Mouse (Mus musculus): ENCODE measurements around the gene 1700109H08Rik. TPM values are rescaled to one million over a fixed set of nuclear protein-coding genes. Genes with fewer than 3 reads are reported as not detected.

Gene 1700109H08Rik
- polyA plus RNA-seq, 1 experiment from 2014 or later = 3.0 TPM

- H3K27me3 ChIP-seq (ENCODE audit: control insufficient read depth, insufficient read depth, low read length) = no peaks in the 10 kb centered on the region
- H3K9me3 ChIP-seq (ENCODE audit: control insufficient read depth, low read length) = no peaks in the 10 kb centered on the region
- 75% methylated on average over 6 of the region's 6 CpGs for WGBS
- H3K4me2 ChIP-seq (ENCODE audit: low read depth) = no peak overlapping the region
- DNase-seq (ENCODE audit: low spot score) = no peak
- no peak overlapping the region for H3K9ac ChIP-seq (ENCODE audit: low read length)
- no peaks in the 10 kb centered on the region for H3K36me3 ChIP-seq (ENCODE audit: control insufficient read depth, insufficient read depth, low read length)
- no peak overlapping the region for H3K4me3 ChIP-seq (ENCODE audit: low read depth, low read length)
- no peak for ATAC-seq (ENCODE audit: insufficient read depth, low FRiP score, low TSS enrichment)
- no peak overlapping the region for H3K27ac ChIP-seq (ENCODE audit: low read depth, low read length)
- peaks cover 9% of the 10 kb centered on the region; the same call in 1 of the 2 replicates for H3K4me1 ChIP-seq (ENCODE audit: control insufficient read depth, insufficient read depth, low read length)
These were observed 29.5 kb upstream of the 1700109H08Rik start for GRCm38 (mm10) chr5:3541871-3542270.

- peak within 1 kb of the TSS; percentile 68 for H3K4me3 ChIP-seq (ENCODE audit: low read depth, low read length)
- ATAC-seq (ENCODE audit: insufficient read depth, low FRiP score, low TSS enrichment) = peak; percentile 96
- WGBS = 1% methylated on average over 79 of the region's 80 CpGs
These were observed 27.5 kb upstream of the 1700109H08Rik start, which contains the start of gene Fam133b for GRCm38 (mm10) chr5:3543629-3544479. TSS of gene Fam133b (plus strand) at chr5:3543833.

GRCm38 (mm10) chr5:3544480-3544769, 26.9 kb upstream of the 1700109H08Rik start:
- no peak for DNase-seq (ENCODE audit: low spot score)
- Histone ChIP-seq H3K9ac (ENCODE audit: low read length) (peak overlapping the region; percentile 75), H3K36me3 (ENCODE audit: control insufficient read depth, insufficient read depth, low read length) (no peaks in the 10 kb centered on the region), H3K9me3 (ENCODE audit: control insufficient read depth, low read length) (no peaks in the 10 kb centered on the region), H3K4me1 (ENCODE audit: control insufficient read depth, insufficient read depth, low read length) (peaks cover 9% of the 10 kb centered on the region; the same call in 1 of the 2 replicates), H3K4me2 (ENCODE audit: low read depth) (peak overlapping the region; percentile 69), H3K27me3 (ENCODE audit: control insufficient read depth, insufficient read depth, low read length) (no peaks in the 10 kb centered on the region), H3K4me3 (ENCODE audit: low read depth, low read length) (peak overlapping the region; percentile 68), H3K27ac (ENCODE audit: low read depth, low read length) (no peak overlapping the region)
- 9% methylated on average over 7 of the region's 7 CpGs for WGBS
- peak; percentile 29; the same call in 1 of the 2 replicates for ATAC-seq (ENCODE audit: insufficient read depth, low FRiP score, low TSS enrichment)

More at GRCm38 (mm10) chr5:3543629-3544479, 27.5 kb upstream of the 1700109H08Rik start, which contains the start of gene Fam133b:
- H3K27ac ChIP-seq (ENCODE audit: low read depth, low read length) = peak within 1 kb of the TSS; percentile 63
- peak within 1 kb of the TSS; percentile 69 for H3K4me2 ChIP-seq (ENCODE audit: low read depth)
- peaks cover 9% of the 10 kb centered on the region; the same call in 1 of the 2 replicates for H3K4me1 ChIP-seq (ENCODE audit: control insufficient read depth, insufficient read depth, low read length)
- no peaks in the 10 kb centered on the region for H3K9me3 ChIP-seq (ENCODE audit: control insufficient read depth, low read length)
- H3K9ac ChIP-seq (ENCODE audit: low read length) = peak within 1 kb of the TSS; percentile 75
- no peaks in the 10 kb centered on the region for H3K27me3 ChIP-seq (ENCODE audit: control insufficient read depth, insufficient read depth, low read length)
- H3K36me3 ChIP-seq (ENCODE audit: control insufficient read depth, insufficient read depth, low read length) = no peaks in the 10 kb centered on the region
- DNase-seq (ENCODE audit: low spot score) = peak; percentile 96

- H3K4me2 ChIP-seq (ENCODE audit: low read depth) = no peak overlapping the region
- no peak overlapping the region for H3K4me3 ChIP-seq (ENCODE audit: low read depth, low read length)
- H3K36me3 ChIP-seq (ENCODE audit: control insufficient read depth, insufficient read depth, low read length) = no peaks in the 10 kb centered on the region
- no peak overlapping the region for H3K9ac ChIP-seq (ENCODE audit: low read length)
- peaks cover 9% of the 10 kb centered on the region; the same call in 1 of the 2 replicates for H3K4me1 ChIP-seq (ENCODE audit: control insufficient read depth, insufficient read depth, low read length)
- no peaks in the 10 kb centered on the region for H3K9me3 ChIP-seq (ENCODE audit: control insufficient read depth, low read length)
- DNase-seq (ENCODE audit: low spot score) (no peak), ATAC-seq (ENCODE audit: insufficient read depth, low FRiP score, low TSS enrichment) (no peak)
- no peaks in the 10 kb centered on the region for H3K27me3 ChIP-seq (ENCODE audit: control insufficient read depth, insufficient read depth, low read length)
- WGBS = 96% methylated on average over 1 of the region's 1 CpGs
- no peak overlapping the region for H3K27ac ChIP-seq (ENCODE audit: low read depth, low read length)
These were observed 25.1 kb upstream of the 1700109H08Rik start for GRCm38 (mm10) chr5:3546226-3546625.

- WGBS = 95% methylated on average over 1 of the region's 1 CpGs
- no peak overlapping the region for H3K9ac ChIP-seq (ENCODE audit: low read length)
- DNase-seq (ENCODE audit: low spot score) = no peak
- peaks cover 6% of the 10 kb centered on the region for H3K36me3 ChIP-seq (ENCODE audit: control insufficient read depth, insufficient read depth, low read length)
- no peak overlapping the region for H3K27ac ChIP-seq (ENCODE audit: low read depth, low read length)
- H3K4me3 ChIP-seq (ENCODE audit: low read depth, low read length) = no peak overlapping the region
- H3K27me3 ChIP-seq (ENCODE audit: control insufficient read depth, insufficient read depth, low read length) = no peaks in the 10 kb centered on the region
- no peaks in the 10 kb centered on the region for H3K4me1 ChIP-seq (ENCODE audit: control insufficient read depth, insufficient read depth, low read length)
- H3K4me2 ChIP-seq (ENCODE audit: low read depth) = no peak overlapping the region
- ATAC-seq (ENCODE audit: insufficient read depth, low FRiP score, low TSS enrichment) = no peak
- H3K9me3 ChIP-seq (ENCODE audit: control insufficient read depth, low read length) = no peaks in the 10 kb centered on the region
These were observed 19.9 kb upstream of the 1700109H08Rik start for GRCm38 (mm10) chr5:3551481-3551880.

GRCm38 (mm10) chr5:3554198-3554597, 17.2 kb upstream of the 1700109H08Rik start:
- no peak overlapping the region for H3K9ac ChIP-seq (ENCODE audit: low read length)
- 91% methylated on average over 2 of the region's 2 CpGs for WGBS

GRCm38 (mm10) chr5:3574825-3575224, 3.5 kb downstream of the 1700109H08Rik start:
- Histone ChIP-seq H3K9me3 (ENCODE audit: control insufficient read depth, low read length) (no peaks in the 10 kb centered on the region), H3K27ac (ENCODE audit: low read depth, low read length) (no peak overlapping the region), H3K4me3 (ENCODE audit: low read depth, low read length) (no peak overlapping the region), H3K36me3 (ENCODE audit: control insufficient read depth, insufficient read depth, low read length) (peaks cover 33% of the 10 kb centered on the region), H3K9ac (ENCODE audit: low read length) (no peak overlapping the region), H3K4me2 (ENCODE audit: low read depth) (no peak overlapping the region), H3K27me3 (ENCODE audit: control insufficient read depth, insufficient read depth, low read length) (no peaks in the 10 kb centered on the region), H3K4me1 (ENCODE audit: control insufficient read depth, insufficient read depth, low read length) (no peaks in the 10 kb centered on the region)
- WGBS = 93% methylated on average over 2 of the region's 2 CpGs
- DNase-seq (ENCODE audit: low spot score) = no peak
- ATAC-seq (ENCODE audit: insufficient read depth, low FRiP score, low TSS enrichment) = no peak

More at GRCm38 (mm10) chr5:3554198-3554597, 17.2 kb upstream of the 1700109H08Rik start:
- H3K9me3 ChIP-seq (ENCODE audit: control insufficient read depth, low read length) = no peaks in the 10 kb centered on the region
- no peak for DNase-seq (ENCODE audit: low spot score)
- H3K27ac ChIP-seq (ENCODE audit: low read depth, low read length) = no peak overlapping the region
- no peaks in the 10 kb centered on the region for H3K4me1 ChIP-seq (ENCODE audit: control insufficient read depth, insufficient read depth, low read length)
- ATAC-seq (ENCODE audit: insufficient read depth, low FRiP score, low TSS enrichment) = no peak
- no peaks in the 10 kb centered on the region for H3K27me3 ChIP-seq (ENCODE audit: control insufficient read depth, insufficient read depth, low read length)
- H3K36me3 ChIP-seq (ENCODE audit: control insufficient read depth, insufficient read depth, low read length) = peaks cover 8% of the 10 kb centered on the region
- H3K4me3 ChIP-seq (ENCODE audit: low read depth, low read length) = no peak overlapping the region
- H3K4me2 ChIP-seq (ENCODE audit: low read depth) = no peak overlapping the region

- no peaks in the 10 kb centered on the region for H3K4me1 ChIP-seq (ENCODE audit: control insufficient read depth, insufficient read depth, low read length)
- H3K9ac ChIP-seq (ENCODE audit: low read length) = no peak overlapping the region
- peaks cover 22% of the 10 kb centered on the region for H3K36me3 ChIP-seq (ENCODE audit: control insufficient read depth, insufficient read depth, low read length)
- no peaks in the 10 kb centered on the region for H3K27me3 ChIP-seq (ENCODE audit: control insufficient read depth, insufficient read depth, low read length)
- H3K4me2 ChIP-seq (ENCODE audit: low read depth) = no peak overlapping the region
- no peak overlapping the region for H3K4me3 ChIP-seq (ENCODE audit: low read depth, low read length)
- 91% methylated on average over 2 of the region's 2 CpGs for WGBS
- no peak for ATAC-seq (ENCODE audit: insufficient read depth, low FRiP score, low TSS enrichment)
- no peak for DNase-seq (ENCODE audit: low spot score)
- no peak overlapping the region for H3K27ac ChIP-seq (ENCODE audit: low read depth, low read length)
- no peaks in the 10 kb centered on the region for H3K9me3 ChIP-seq (ENCODE audit: control insufficient read depth, low read length)
These were observed 6.6 kb downstream of the 1700109H08Rik start for GRCm38 (mm10) chr5:3577939-3578338.

GRCm38 (mm10) chr5:3579066-3579465, 7.7 kb downstream of the 1700109H08Rik start:
- 93% methylated on average over 7 of the region's 7 CpGs for WGBS
- no peak overlapping the region for H3K4me2 ChIP-seq (ENCODE audit: low read depth)
- no peaks in the 10 kb centered on the region for H3K27me3 ChIP-seq (ENCODE audit: control insufficient read depth, insufficient read depth, low read length)
- H3K9me3 ChIP-seq (ENCODE audit: control insufficient read depth, low read length) = no peaks in the 10 kb centered on the region
- DNase-seq (ENCODE audit: low spot score) = no peak
- H3K27ac ChIP-seq (ENCODE audit: low read depth, low read length) = no peak overlapping the region
- H3K9ac ChIP-seq (ENCODE audit: low read length) = no peak overlapping the region
- no peak for ATAC-seq (ENCODE audit: insufficient read depth, low FRiP score, low TSS enrichment)
- no peak overlapping the region for H3K4me3 ChIP-seq (ENCODE audit: low read depth, low read length)
- no peaks in the 10 kb centered on the region for H3K4me1 ChIP-seq (ENCODE audit: control insufficient read depth, insufficient read depth, low read length)
- H3K36me3 ChIP-seq (ENCODE audit: control insufficient read depth, insufficient read depth, low read length) = peaks cover 21% of the 10 kb centered on the region

Measured in neural tube, embryonic 11.5 days (tissue).